ENCODE assay signal across 16 mouse cellular contexts in genomic region chr4:57735426-57735825, GRCm38 (mm10). TPM values are rescaled to one million over a fixed set of nuclear protein-coding genes. Genes with fewer than 3 reads are reported as not detected.
DNase-seq lines count a peak whose midpoint lies in the region; ATAC-seq and TF ChIP-seq lines count a peak whose summit lies in the region.
"Had no signal": no experiment of that assay in that cellular context is flagged by ENCODE, and none has a peak within 500 bp of the region (broad histone marks: within the 10 kb centered on the region; RNA-seq: fewer than 3 reads in every experiment).

No protein-coding gene starts in this region.

- H3K9ac ChIP-seq in liver, adult 2 months (ENCODE audit: low read depth, low read length): no peak overlapping the region
- no peak overlapping the region for H3K9ac ChIP-seq in liver, embryonic 11.5 days (ENCODE audit: low read depth, low read length)
- H3K9ac ChIP-seq: embryonic facial prominence, embryonic 15.5 days had no signal

- WGBS in liver, adult 2 months: 73% methylated on average over 5 of the region's 5 CpGs
- WGBS in liver, embryonic 11.5 days: 78% methylated on average over 5 of the region's 5 CpGs

- no peak for TF ChIP-seq CTCF in liver, adult 2 months (IDR thresholded peaks at IDR 0.05; ENCODE audit: low read depth, low read length)
- TF ChIP-seq CTCF in Patski (IDR thresholded peaks at IDR 0.05): no peak

- H3K4me1 ChIP-seq in liver, adult 2 months (ENCODE audit: control insufficient read depth, insufficient read depth, low read length): no peaks in the 10 kb centered on the region
- no peaks in the 10 kb centered on the region for H3K4me1 ChIP-seq in liver, embryonic 11.5 days (replicated peaks; ENCODE audit: control insufficient read depth, insufficient read depth, low read length)

- H3K4me2 ChIP-seq in liver, embryonic 11.5 days: no peak overlapping the region
- H3K4me2 ChIP-seq: embryonic facial prominence, embryonic 15.5 days had no signal

- peak; percentile 4 for DNase-seq in liver, adult 2 months (ENCODE audit: extremely low read depth, low read depth, low spot score)
- no peak for DNase-seq in liver, embryonic 11.5 days (ENCODE audit: low spot score)
- peak; percentile 93 for DNase-seq in Patski (ENCODE audit: low read depth, low spot score)
- DNase-seq in kidney, adult 18-20 months: peak; percentile 81
- DNase-seq in kidney, postnatal 36 days: peak; percentile 87 to 93
- DNase-seq in left cerebral cortex, postnatal 25 days (ENCODE audit: low spot score in 2 of 2): no peak
- DNase-seq in cerebellum, adult 11-12 months: no peak
- no peak for DNase-seq in ovary, adult 18-20 months (ENCODE audit: low spot score)
- DNase-seq: gastrocnemius, postnatal 36 days; left cerebral cortex, postnatal 4 days; retina, postnatal 1 day had no signal

- no peak overlapping the region for H3K27ac ChIP-seq in liver, adult 2 months (replicated peaks; ENCODE audit: insufficient read depth, low read depth, low read length)
- no peak overlapping the region for H3K27ac ChIP-seq in liver, embryonic 11.5 days (ENCODE audit: low read depth, low read length)
- H3K27ac ChIP-seq: embryonic facial prominence, embryonic 15.5 days; hindbrain, embryonic 10.5 days; macrophage had no signal

- no peak for ATAC-seq in liver, embryonic 11.5 days (replicated peaks; ENCODE audit: low FRiP score)
- peak; percentile 89 for ATAC-seq in Patski
- ATAC-seq: CD4-positive, CD25-positive, alpha-beta regulatory T cell, adult 4 months; forebrain, embryonic 16.5 days had no signal

- H3K27me3 ChIP-seq in liver, adult 2 months (ENCODE audit: control insufficient read depth, insufficient read depth, low read length): no peaks in the 10 kb centered on the region
- H3K27me3 ChIP-seq in liver, embryonic 11.5 days (replicated peaks; ENCODE audit: control insufficient read depth, insufficient read depth, low read length): no peaks in the 10 kb centered on the region
- H3K27me3 ChIP-seq in Patski: no peaks in the 10 kb centered on the region
- H3K27me3 ChIP-seq: embryonic facial prominence, embryonic 15.5 days had no signal

- no peak for TF ChIP-seq POLR2A in liver, adult 2 months (IDR thresholded peaks at IDR 0.05; ENCODE audit: extremely low read depth, insufficient read depth, low read length)

- no peaks in the 10 kb centered on the region for H3K79me2 ChIP-seq in liver, adult 2 months (ENCODE audit: control insufficient read depth, insufficient read depth, low read length)

- H3K4me3 ChIP-seq in liver, adult 2 months (ENCODE audit: insufficient read depth, low read depth, low read length): no peak overlapping the region
- no peak overlapping the region for H3K4me3 ChIP-seq in liver, embryonic 11.5 days (ENCODE audit: low read depth, low read length)
- H3K4me3 ChIP-seq: embryonic facial prominence, embryonic 15.5 days; hindbrain, embryonic 10.5 days had no signal

- CTCF ChIA-PET in Patski (lab: Charles Lee): no interaction called here

- POLR2A ChIA-PET in Patski (lab: Charles Lee): no interaction called here

- no peaks in the 10 kb centered on the region for H3K36me3 ChIP-seq in liver, adult 2 months (ENCODE audit: control insufficient read depth, insufficient read depth, low read length)
- H3K36me3 ChIP-seq in liver, embryonic 11.5 days (ENCODE audit: control insufficient read depth, insufficient read depth, low read length): no peaks in the 10 kb centered on the region
- H3K36me3 ChIP-seq: embryonic facial prominence, embryonic 15.5 days; hindbrain, embryonic 10.5 days had no signal

- no peaks in the 10 kb centered on the region for H3K9me3 ChIP-seq in liver, embryonic 11.5 days (ENCODE audit: control insufficient read depth, low read length)
- H3K9me3 ChIP-seq: embryonic facial prominence, embryonic 15.5 days; hindbrain, embryonic 10.5 days had no signal

- intact Hi-C loops in left cerebral cortex, postnatal 25 days (cut with DNase I): no loop called here

- in situ Hi-C loops in Patski (cut with MboI; ENCODE audit: low pct_unique_long_range_greater_than_20kb): loop anchor here (5.0 kb wide), 1 partner anchor 42 kb away; no protein-coding TSS in a partner anchor

RNA-seq across cellular contexts. Expression of gene Akap2, which starts 18.0 kb away (rescaled TPM):
- total RNA-seq in liver, adult 2 months (2014; rRNA removed): 6.5 and 7.5 TPM in 2 replicates
- polyA plus RNA-seq in liver, adult 2 months (2012; rRNA removed): 4.2 and 6.3 TPM in 2 replicates
- polyA plus RNA-seq in liver, embryonic 11.5 days (2014; fragmentation: Nextera tagmentation; extraction: Ambion mirVana): 4.8 and 5.6 TPM in 2 replicates
- 99.3 TPM for polyA plus RNA-seq in Patski (2021)
- total RNA-seq in left cerebral cortex, postnatal 25 days (2021): 10 to 100 TPM; 35.1 to 38.1 TPM

Comparison
In these comparisons a context has a peak if more than half of its experiments do, and no peak if none do; other contexts are left out.
1. DNase-seq: peak in liver, adult 2 months (single experiment), Patski (single experiment), kidney, adult 18-20 months (single experiment) and kidney, postnatal 36 days (2 of 2); none in liver, embryonic 11.5 days (single experiment), left cerebral cortex, postnatal 25 days (0 of 2), cerebellum, adult 11-12 months (single experiment) and ovary, adult 18-20 months (single experiment).
2. RNA of gene Akap2, which starts 18.0 kb away (polyA plus RNA-seq): 99.3 TPM in Patski (single experiment); 4.8 to 5.6 TPM in liver, embryonic 11.5 days and 4.2 to 6.3 TPM in liver, adult 2 months; every median in the first group is over 10 times any median in the second.